Mouse (Mus musculus) lung, adult 2 months (tissue): Measurements from ENCODE around the gene Cntnap1.

ENCODE experiments used
- CTCF ChIP-seq: fragments of 200-500 bp; IDR thresholded peaks from 2 replicates; pipeline ENCODE4 v1.5.1; 2011; ENCODE audit warnings: mild to moderate bottlenecking, low read length, control low read depth; ENCODE audit not compliant: insufficient read depth
- POLR2A ChIP-seq: fragments of 200-500 bp; IDR thresholded peaks from 2 replicates; pipeline ENCODE4 v1.6.1; 2011; ENCODE audit warnings: low read depth, mild to moderate bottlenecking, control low read depth, low read length, borderline replicate concordance; ENCODE audit errors: extremely low read depth

GRCm38 (mm10) chr11:101235429-101235828, 65.1 kb downstream of the Cntnap1 start:
- TF ChIP-seq POLR2A (no peak), CTCF (no peak)
